Mouse (Mus musculus) ZHBTc4 (cell line): ENCODE measurements at regions not wholly inside any gene's neighbourhood (a gene's known extent, or its start where the extent isn't known, plus 50 kb on each side); places are given as distances from the start of the nearest gene placed in this dataset.
"Not testable (repeated sequence)": the region's sequence is repeated elsewhere in the genome, so short reads cannot be mapped to it uniquely, and the experiment has no call there.

Source experiments
- DNase-seq: peaks from one replicate; pipeline ENCODE4 v3.0.0-alpha.2; 2011; ENCODE audit warnings: low read depth, low spot score

DNA sequence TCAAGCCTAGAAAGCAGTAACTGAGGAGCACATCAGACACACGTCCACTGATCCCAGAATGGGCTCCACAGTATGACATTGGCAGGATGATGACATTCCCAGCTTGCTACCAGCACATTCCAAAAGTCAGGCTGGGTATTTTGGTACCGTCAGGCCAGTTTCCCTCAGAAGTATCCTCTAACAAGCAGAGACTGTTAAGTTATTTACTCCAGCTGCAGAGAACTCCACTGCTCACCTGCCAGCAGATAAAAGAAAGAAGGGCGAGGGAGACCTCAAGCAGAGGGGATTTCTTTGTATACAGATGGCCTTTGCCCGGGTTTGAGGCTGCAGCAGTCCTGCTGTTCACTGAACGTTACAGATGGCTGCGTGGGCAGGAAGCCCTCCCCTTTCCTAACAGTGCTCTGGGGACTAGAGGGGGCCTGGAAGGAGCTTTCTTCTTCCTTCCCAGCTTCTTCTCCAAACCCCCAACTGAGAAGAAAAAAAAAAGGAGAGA lies 175.2 kb upstream of the Meox2 start:
- DNase-seq = no peak

DNA sequence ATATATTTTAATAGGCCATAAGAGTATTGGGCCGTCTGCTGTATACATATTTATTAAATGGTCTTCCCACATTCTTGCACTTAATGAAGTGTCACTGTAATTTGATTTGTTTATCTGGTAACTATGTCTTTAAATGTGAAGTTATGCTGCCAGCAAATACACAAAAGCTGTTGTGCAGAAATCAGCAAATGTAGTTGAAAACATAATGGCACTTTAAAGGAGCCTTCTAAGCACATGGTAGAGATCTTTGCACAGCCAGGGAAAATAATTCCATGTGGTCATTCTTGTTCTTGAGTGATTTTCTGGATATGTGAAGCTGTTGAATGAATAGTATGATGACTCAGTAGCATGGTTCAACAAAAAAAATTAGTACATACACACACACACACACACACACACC lies 164.4 kb upstream of the Meox2 start:
- DNase-seq = no peak

DNA sequence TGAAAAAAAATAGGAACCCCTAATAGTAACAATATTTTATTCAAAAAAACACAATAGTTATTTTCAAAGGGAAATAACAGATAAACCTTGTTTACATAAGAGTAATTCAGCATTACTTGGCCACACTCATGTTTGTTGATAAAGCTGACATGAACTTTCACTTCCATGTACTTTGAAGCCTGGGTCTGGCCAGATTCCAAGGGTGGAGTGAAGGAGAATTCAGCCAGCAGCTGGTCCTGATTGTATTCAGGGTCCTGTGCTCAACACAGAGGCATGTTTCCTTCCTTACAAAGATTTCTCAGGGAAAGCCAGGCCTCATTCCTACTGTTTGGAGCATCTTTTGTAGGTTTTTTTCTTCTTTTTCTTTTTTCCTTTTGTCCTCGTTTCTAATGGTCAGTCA lies 162.4 kb upstream of the Meox2 start:
- DNase-seq = no peak

DNA sequence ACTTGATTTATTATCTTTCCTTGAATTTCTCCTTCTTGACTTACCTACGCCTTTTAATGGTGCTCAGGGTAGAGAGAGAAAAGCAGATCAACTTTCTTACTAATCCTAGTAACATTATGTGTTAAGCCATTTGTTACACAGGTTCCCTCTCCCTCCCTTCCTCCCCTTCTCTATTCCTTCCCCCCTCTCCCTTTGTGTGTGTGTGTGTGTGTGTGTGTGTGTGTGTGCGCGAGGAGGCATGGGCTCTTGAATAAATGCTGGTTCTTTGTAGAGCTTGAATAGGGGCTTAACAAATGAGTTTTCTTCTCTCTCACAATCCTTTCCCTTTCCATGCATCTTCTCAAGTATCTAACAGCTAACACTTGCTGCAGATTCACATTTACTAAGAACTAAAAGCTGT lies 160.4 kb upstream of the Meox2 start:
- DNase-seq = no peak

DNA sequence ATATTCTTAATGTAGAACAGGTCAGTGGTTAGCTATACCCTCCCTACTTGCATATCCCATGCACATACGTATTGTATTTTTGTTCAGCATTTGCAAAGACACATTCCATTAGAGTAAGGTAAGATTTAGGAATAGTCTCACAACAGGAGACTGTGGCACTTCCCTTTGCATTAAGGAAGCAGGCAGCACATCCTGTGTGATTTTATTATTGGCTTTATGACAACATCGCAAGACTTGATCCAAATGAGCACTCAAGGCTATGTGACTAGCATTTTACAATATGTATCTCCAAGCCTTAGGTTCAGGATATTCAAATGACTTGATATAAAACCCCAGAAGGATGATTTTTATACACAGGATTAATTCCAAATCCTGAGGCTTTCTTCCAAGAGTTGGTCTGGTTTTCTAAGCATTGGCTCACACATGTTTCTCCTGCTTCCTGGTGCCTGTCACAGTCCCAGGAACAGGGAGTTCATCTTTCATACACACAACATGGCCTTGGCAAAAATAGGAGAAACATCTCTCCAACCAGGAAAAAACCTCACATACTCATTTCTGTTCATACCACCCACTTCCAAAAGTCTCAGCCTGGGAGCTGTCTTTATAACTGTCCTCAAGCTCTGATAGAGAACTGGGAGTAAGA lies 159.1 kb upstream of the Meox2 start:
- DNase-seq = no peak

DNA sequence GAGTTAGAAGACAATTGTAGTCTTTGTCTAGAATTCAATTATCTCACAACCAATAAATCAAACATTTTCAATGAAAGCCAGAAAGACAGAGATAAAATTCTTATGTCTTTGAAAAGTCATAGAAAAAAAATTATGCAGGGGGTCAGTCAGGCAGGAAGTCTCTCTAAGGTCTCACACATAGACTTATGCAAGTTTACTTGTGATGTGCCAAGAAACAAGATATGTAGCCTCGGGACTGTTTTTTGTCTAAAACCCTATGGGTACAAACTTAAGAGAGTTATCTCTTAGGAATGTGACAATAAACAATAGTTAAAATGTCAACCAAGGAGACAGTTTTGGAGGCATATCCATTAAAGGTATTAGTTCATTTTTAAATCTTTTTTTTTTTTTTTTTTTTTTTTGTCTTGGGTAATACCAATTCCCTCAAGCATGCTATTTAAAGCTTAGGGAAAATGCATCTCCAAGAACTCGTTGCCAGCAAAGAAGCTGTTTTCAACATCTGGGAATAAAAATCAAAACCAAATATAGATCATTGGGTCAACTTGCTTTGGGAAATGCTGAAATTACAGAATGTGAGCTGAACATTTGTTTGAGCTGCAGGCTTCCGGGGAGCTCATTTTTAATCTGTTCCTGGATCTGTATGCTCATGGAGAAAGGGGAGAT lies 133.8 kb upstream of the Meox2 start:
- no peak for DNase-seq

DNA sequence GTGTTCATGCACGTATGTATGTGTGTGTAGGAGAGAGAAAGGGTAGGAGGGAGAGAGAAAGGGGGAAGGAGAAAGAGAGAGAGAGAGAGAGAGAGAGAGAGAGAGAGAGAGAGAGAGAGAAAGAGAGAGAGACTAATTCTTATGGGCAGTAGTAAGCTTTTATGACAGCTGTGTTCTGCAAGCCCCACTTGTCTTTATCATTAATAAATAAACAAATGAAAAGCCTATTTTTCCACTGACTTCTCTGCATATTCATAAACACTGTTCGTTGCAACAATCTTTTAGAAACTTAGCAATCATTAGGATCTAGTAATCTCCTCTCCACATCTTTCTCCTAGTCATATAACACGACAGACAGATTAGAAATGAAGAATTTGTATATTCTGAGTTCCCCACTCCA lies 131.2 kb upstream of the Meox2 start:
- no peak for DNase-seq

DNA sequence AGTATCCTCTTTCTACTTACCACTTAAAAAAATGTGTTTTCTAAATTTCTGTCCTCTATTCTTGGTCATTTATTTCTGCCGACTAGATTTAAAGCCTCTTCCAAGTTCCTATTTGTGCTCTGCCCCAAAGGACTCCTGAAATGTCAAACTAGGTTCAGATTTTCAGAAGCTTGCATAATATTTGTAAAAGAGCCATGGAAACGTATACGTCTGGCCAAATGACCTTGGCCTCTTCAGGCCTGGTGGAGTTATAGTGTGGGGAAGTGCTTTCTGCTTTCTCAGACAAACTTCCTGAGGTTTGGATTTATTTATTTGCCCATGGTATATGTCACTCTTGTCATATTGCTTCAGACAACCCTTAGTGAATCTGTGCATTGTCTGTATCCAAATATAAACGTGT lies 117.2 kb upstream of the Meox2 start:
- DNase-seq = no peak

DNA sequence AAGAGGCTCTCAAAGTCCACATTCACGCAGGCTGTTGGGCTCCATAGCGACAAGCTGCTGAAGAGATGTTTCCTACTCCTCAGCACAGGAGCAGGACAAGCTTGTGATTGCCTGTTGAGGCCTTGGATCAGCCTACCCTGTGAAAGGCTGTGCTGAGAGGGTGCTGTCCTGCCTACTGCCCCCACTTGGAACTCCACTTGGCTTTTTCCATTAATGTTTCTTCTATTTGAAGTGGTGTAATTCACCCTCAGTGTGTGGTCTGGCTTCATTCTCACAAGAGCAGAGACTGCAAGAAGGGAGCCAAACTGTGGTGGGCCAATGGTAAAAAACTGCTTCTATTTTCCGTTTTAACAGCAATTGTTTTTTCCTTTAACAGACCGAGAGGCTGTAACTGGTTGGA lies 116.4 kb upstream of the Meox2 start:
- DNase-seq = no peak

DNA sequence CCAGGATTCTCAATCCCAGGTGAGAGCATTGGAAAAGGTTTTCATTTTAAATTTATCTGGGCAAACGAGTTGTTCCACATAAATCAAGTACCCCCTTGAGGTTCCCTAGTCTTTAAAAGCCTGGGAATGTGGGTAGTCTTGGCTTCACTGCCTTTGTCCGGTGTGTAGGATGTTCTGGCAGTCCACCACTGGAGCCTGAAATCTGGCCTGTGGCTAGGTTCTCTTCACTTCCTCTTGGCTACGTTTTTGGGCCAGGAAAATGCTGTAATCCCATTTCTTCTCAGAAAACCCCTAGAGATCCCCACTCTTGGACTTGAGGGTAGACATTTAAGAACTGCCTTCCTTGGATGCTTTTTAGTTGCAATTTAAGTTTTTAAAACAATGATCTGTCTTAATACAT lies 106.9 kb upstream of the Meox2 start:
- DNase-seq = no peak

DNA sequence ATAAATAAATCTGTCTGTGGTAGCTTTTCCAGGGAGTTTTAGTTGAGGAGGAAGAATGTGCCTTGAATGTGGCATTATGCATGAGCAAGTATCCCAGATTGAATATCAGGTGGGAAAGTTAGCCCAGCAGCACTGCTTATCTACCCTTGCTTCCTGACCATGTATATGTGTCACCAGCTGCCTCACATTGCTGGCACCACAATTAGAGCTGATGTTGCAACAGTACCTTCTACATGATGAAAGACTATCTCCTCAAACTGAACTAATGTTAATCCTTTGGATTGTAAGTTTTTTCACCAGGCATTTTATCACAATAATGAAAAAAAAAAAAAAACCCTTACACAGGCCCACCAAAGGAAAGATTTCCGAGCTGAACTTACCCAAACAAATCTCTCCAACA lies 103.1 kb upstream of the Meox2 start:
- no peak for DNase-seq

DNA sequence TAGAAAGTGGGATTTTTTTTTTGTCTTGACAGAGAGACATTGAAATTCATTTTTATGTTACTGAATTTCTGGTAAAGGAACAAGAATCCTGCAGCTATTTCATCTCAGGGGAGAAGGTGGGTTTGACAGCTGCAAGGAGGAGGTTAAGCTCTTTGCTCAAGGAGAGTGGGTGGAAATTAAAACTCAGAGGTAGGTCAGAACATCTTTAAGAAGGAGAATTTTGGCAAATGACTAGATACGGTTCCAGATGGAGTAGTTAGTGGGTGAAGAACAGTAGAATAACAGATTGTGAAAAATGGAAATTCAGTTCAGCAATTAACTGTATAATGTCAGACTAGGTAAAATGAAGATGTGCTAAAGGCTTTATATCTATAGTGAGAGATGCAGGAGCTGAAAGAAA lies 98.0 kb upstream of the Meox2 start:
- no peak for DNase-seq

DNA sequence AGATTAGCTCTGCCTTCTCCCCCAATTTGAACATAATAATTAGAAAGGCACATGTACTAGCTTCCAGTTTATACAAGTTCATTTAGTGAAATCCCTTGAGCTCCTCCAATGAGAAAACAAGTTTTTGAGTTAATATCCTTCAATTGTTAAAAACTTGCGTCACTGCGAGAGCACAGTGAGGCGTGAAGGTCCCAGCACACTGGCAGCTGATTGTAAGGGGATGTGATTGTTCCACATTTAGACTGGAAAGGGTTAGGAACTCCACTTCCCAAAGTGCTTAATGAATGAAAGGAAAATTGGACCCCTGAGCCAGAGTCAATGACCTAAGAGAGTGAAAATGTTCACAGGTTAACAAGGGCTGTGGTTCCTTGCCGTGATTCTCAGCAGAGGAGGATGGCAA lies 93.9 kb upstream of the Meox2 start:
- DNase-seq = no peak

DNA sequence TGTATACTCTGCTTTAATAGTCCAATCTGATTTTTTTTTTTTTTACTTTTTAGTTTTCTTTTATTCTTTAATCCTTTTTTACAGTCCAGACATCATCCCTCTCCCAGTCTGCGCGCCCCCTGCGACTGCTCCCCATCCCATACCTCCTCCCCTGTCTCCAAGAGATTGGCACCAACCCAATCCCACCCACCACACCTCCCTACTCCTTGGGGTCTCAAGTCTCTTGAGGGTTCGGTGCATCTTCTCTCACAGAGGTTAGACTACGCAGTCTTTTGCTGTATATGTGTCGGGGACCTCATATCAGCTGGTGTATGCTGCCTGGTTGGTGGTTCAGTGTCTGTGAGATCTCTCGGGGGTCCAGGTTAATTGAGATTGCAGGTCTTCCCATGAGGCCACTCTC lies 93.4 kb upstream of the Meox2 start:
- DNase-seq = not testable (repeated sequence)

DNA sequence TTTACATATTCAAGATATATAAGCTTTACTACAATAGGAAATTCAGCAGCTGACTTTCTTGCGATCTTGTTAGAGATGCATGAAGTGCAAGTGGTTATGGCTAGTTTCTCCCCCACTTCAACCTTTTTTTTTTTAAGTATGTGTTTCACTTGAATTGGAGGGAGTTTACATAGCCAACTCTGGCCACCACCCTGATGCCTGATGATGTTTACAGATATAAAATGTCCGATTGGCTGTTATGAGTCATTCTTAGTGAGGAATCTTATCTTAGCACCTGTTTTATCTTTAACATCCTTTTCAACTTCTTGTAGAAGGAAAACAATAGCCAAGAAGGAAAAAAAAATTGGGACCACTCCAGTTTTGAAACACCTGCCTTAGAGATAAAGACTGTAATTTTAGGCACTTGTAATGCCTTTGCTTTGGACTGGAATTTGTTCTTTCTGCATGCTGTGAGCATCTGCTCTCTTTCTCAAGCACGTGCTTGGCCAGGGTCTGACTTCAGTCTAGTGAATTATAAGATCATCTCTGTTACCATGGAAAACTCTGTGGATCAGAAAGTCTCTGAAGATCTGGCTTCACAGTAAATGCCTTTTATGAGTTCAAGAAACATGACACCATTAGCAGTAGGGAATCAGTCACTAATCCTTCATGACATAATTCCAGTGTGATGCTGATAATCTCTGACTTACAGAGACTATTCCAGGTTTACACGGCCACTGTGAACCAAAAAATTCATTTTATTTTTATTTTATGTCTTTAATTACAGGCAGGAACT lies 92.7 kb upstream of the Meox2 start:
- DNase-seq = no peak

DNA sequence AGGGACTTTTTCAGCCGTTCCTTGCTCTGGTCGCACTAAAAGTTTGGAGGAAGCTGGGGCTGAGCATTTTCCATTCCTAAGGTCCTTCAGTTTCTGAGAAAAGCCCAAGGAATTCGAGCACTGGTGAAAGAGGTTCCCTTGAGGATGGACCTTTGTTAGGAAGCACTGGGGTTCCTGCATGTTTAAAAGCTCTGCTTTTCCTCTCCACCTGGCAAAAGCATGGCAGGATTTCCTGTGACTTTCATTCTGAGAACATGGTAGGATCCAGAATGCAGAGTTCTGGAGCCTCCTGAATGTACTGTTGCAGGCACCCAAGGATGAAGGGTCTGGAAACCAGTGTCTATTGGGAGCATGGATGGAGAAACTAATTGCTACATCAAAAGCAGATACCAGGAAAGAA lies 61.1 kb upstream of the Meox2 start:
- DNase-seq = no peak

DNA sequence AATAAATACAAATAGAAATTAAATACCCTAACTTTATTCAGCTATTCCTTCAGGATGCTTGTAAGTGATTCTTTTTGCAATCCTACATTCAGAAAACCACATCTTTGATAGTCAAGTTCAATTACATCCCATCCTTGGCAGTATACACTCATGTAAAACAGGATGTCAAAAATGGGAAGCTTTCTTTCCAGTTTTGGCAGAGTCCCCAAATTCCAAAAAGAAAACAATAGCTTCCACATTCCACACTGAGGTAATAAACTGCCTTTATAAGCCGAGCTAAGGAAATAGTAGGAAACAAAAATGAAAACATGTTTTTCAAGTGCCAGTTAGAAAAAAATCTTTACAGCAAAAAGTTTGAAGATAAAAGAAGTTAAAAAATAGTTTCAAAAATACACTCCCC lies 57.7 kb upstream of the Meox2 start:
- DNase-seq = no peak

DNA sequence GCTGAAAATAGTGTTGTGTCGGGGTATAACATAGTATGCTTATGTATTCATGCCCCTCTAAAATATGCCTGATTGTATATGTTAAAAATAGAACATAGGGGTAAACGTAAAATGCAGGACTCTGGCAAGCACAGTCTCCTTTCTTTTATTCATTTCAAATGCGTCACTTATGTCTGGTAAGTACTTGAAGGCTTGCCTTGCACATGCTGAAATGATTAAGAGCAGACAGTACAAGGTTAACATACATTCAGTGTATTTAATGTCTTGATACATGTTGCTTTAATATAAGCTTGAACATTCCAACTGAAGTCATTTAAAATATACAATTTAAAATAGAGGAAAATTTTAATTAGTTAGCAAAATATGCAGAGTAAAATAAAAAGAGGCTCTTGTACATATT lies 50.9 kb upstream of the Meox2 start:
- DNase-seq = no peak
